Mouse (Mus musculus) fibroblast of lung, adult 2 months (primary cell): ENCODE measurements around the gene Ypel4.

Source experiments
- DNase-seq: peaks from one replicate; pipeline ENCODE4 v3.0.0-alpha.2; 2011; ENCODE audit warnings: low read depth

Ypel4 gene

DNA sequence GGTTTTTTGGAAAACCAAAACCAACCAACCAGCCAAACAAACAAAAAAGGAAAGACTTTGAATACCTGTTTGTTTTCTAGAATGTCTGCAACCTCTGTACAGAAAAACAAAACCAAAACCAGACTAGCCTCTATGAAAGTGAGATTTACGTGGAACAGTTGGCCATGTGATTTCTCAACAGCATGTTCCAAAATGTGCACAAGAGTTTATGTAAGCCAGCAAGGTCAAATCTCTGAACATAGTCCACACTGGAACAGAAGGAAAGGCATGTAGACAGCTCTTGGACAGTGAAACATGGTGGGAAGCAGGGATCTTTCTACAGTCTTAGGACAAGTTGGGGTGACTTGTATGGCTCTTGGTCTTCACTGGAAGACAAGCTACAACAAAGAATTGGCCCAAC is 28.0 kb downstream of the Ypel4 start:
- no peak for DNase-seq

GRCm38 (mm10) chr2:84762295-84762694 is 28.4 kb downstream of the Ypel4 start:
- no peak for DNase-seq

GRCm38 (mm10) chr2:84762818-84763217 is 29.0 kb downstream of the Ypel4 start:
- DNase-seq, result no peak

GRCm38 (mm10) chr2:84770501-84770900 is 36.6 kb downstream of the Ypel4 start:
- DNase-seq, result no peak

- no peak for DNase-seq
Measured at GRCm38 (mm10) chr2:84772454-84772853, 38.6 kb downstream of the Ypel4 start.

- no peak for DNase-seq
Measured at GRCm38 (mm10) chr2:84773195-84773594, 39.3 kb downstream of the Ypel4 start.

- DNase-seq, result peak; percentile 21
Measured at GRCm38 (mm10) chr2:84774751-84775150, 40.9 kb downstream of the Ypel4 start.

DNA sequence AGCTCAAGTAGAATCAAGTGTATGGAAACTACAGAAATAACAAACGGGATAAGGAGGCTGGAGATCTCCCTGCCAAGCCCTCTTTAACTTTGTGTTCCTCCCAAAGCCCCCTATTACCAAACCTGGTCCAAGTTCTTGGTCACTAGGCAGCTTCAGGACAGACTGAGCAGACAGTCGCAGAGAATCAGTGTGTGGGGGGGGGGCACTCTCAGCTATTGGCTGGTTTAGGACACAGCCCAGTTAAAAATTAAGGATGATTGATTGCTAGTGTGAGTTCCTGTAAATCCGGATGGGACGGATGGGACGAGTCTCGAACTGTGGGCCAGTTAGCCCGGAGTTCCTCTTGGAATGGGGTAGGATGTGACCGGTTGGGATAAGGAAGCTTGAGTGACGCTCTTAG is 41.4 kb downstream of the Ypel4 start, which contains the start of gene Serping1:
Gene Serping1, minus strand, starts transcription at position 204 of the 400 bp plus-strand sequence.
- DNase-seq, result no peak

- DNase-seq, result no peak
Measured at GRCm38 (mm10) chr2:84775665-84776064, 41.8 kb downstream of the Ypel4 start.

DNA sequence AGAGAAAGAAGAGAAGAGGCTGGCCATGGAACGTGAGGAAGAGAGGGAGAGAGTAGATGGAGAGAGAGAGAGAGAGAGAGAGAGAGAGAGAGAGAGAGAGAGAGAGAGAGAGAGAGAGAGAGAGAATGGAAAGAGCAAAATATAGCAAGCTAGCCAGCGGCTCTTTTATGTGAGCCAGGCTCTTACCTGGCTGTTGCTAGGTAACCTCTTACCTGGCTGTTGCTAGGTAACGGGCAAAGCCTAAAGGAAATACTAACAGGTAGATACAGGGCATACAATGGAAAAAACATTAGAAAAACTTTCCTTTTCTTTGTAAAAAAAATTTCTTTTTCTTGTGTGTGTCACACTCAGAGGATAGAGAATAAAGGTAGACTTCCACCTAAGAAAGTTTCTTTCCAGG is 43.8 kb downstream of the Ypel4 start:
- DNase-seq, result no peak

GRCm38 (mm10) chr2:84779210-84779609 is 45.4 kb downstream of the Ypel4 start:
- DNase-seq, result no peak

DNA sequence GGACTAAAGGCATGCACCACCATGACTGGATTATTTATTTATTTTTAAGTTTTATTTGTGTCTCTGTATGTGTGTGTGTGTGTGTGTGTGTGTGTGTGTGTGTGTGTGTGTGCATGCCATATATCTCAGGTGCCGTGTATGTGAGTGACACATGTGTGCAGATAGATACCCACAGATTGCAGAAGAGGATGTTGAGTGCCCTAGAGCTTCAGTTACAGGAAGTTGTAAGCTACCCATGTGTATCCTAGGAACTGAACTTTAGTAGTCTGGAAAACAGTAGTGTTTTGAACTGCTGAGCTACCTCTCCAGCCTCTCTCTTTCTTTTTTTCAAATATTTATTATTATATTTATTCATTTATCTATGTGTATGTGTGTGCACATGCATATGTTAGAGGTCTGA is 49.5 kb downstream of the Ypel4 start:
- DNase-seq, result no peak

DNA sequence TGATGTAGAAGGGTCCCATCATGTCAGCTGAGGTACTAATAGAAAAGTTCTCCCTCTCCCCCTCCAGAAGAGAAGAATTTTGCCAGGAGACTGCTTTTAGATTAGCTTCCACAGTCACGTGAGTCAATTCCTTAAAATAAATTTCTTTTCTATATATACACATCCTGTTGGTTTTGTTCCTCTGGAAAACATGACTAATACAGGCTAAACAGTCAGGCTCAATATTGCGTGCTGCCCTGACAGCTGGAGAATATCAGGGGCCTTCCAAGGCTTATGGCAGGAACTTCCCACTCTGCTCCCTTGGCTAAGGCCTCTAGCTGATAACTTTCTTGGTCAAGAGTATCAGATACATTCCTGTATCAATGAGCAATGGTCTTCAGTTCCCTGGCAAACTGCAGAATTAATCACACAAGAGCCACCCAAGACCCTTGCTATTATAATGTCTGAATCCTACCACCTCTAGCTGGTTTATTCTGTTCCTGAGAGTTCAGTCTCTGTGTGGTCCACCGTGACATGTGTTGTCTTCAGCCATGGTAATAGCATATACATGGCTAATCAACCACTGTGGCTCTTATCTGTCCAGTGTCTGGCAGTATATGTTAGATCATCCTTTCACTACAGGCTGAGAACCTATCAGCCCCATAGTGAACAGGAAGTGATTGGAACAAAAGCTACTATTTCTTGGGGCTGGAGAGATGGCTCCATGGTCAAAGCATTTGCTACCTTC is 50.1 kb downstream of the Ypel4 start:
- no peak for DNase-seq
